Mouse (Mus musculus): ENCODE data around the gene Bcas3. TPM values are rescaled to one million over a fixed set of nuclear protein-coding genes. Genes with fewer than 3 reads are reported as not detected.

Gene Bcas3
- polyA plus RNA-seq, 1 experiment from 2014 or later = 30.6 TPM

DNA sequence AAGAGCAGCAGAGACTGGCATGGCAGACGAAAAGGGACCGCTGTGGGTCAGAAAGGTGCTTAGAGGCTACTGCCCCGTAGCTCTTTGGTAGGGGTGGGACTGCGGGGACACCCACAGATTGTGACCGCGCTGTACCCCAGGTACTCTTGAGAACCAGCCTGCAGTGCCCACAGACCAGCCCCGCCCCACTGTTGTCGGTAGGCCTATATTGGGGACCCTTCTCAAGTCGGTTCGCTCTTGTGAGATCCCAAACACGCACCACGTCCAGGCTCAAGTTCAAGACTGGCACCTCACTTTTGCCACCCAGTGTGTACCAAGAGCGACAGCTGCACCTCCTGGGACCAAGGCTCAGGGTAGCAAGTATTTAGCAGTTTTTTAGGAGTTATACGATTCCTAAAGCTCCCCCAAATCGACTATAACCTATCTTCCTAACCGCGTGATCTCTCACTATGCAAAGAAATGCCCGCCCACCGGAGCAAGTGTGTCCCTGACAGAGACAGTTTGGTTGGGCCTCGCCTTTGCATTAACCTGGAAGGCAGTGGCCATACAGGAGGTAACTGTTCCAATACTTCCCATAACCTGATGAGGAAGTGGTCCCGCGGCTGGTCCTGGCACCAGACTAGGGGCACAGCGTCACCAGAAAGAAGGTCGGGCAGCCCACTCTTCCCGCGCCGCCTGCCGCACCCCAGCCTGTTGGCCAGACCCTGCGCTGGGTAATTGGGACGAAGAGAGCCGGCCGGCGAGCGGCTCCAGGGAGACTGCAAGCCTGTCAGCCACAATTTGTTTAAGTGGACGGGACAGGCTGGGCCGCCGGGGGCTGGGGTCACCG is 475.9 kb downstream of the Bcas3 start:
- Histone ChIP-seq H3K27me3 (ENCODE audit: control insufficient read depth, insufficient read depth, low read length) (peaks cover 26% of the 10 kb centered on the region), H3K4me1 (ENCODE audit: control insufficient read depth, insufficient read depth, low read length) (peaks cover 49% of the 10 kb centered on the region), H3K4me2 (replicated peaks; ENCODE audit: low read depth, low read length) (peak overlapping the region; percentile 78), H3K27ac (ENCODE audit: low read depth, low read length) (peak overlapping the region; percentile 88), H3K4me3 (ENCODE audit: low read length) (peak overlapping the region; percentile 73), H3K36me3 (ENCODE audit: control insufficient read depth, insufficient read depth, low read length) (no peaks in the 10 kb centered on the region), H3K9me3 (ENCODE audit: control insufficient read depth, low read length) (no peaks in the 10 kb centered on the region), H3K9ac (ENCODE audit: low read depth, low read length) (peak overlapping the region; percentile 71)
- ATAC-seq (ENCODE audit: low FRiP score, low TSS enrichment) = no peak
- 11% methylated on average over 38 of the region's 38 CpGs for WGBS

DNA sequence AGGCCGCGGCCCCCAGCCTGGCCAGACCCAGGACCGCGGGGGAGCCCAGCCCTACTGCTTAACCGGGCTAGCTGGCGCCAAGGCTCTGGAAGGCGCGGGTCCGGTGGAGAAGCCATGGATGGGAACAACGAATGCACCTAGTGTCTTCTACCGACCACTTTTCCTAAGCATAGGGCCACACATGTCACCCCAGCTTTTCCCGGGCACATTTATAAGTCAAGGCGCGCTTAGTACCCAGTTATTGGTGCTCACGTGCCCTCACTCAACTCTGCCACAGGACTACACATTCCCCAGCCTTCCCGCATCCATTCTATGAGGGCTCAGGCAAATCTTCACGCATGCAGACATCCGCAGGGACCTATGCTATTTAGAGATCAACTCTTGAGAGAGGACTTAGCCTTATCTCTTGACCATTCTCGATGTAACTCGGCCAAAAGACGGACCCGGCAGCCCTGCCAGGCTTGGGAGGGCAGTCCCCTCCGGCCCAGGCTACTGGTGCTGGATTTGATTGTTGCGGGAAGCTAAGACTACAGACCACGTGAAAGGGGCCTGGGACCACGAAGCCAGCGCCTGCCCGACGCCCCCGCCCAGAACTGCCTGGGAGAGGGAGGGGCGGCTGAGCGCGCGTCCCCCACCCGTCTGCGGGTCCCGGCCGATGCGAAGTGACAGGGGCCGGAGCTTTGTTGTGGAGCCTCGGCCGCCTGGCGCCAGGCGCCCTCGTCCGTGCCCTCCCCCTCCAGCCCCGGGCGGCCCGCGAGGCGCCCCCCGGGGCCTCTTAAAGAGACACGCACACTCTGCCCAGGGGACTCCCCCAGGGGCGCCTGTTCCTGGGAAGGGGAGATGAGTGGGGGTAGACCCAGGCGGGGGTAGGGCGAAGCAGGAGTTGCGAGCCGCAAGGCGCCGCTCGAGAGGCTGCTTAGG is 476.8 kb downstream of the Bcas3 start:
- no peaks in the 10 kb centered on the region for H3K9me3 ChIP-seq (ENCODE audit: control insufficient read depth, low read length)
- H3K4me2 ChIP-seq (replicated peaks; ENCODE audit: low read depth, low read length) = peak overlapping the region; percentile 78
- ATAC-seq (ENCODE audit: low FRiP score, low TSS enrichment) = peak; percentile 17
- peaks cover 3% of the 10 kb centered on the region for H3K36me3 ChIP-seq (ENCODE audit: control insufficient read depth, insufficient read depth, low read length)
- H3K9ac ChIP-seq (ENCODE audit: low read depth, low read length) = peak overlapping the region; percentile 71
- peaks cover 29% of the 10 kb centered on the region for H3K27me3 ChIP-seq (ENCODE audit: control insufficient read depth, insufficient read depth, low read length)
- WGBS = 1% methylated on average over 59 of the region's 61 CpGs
- H3K4me3 ChIP-seq (ENCODE audit: low read length) = peak overlapping the region; percentile 73
- H3K27ac ChIP-seq (ENCODE audit: low read depth, low read length) = peak overlapping the region; percentile 88
- H3K4me1 ChIP-seq (ENCODE audit: control insufficient read depth, insufficient read depth, low read length) = peaks cover 47% of the 10 kb centered on the region

DNA sequence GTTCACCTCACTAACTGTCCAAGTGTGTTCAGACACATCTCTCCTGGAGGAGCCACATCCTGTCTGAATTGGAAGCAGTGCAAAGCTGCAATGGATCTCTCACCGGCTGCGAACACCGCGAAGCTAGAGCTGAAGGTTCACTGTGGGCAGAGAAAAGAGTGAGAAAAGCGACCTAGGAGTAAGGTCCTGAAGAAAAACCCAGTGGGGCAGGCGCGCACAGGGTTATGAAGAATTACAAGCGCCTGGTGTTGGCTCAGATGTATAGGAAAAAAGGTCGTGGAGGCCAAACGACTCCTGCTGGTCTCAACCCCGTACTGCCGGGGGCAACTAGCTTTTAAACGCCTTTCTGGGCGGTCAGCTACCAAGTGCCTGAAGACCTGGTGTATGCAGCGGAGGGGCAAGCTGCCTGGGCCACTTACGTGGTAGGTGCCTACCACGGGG is 478.0 kb downstream of the Bcas3 start:
- H3K4me1 ChIP-seq (ENCODE audit: control insufficient read depth, insufficient read depth, low read length) = peaks cover 36% of the 10 kb centered on the region
- peaks cover 11% of the 10 kb centered on the region for H3K36me3 ChIP-seq (ENCODE audit: control insufficient read depth, insufficient read depth, low read length)
- H3K9ac ChIP-seq (ENCODE audit: low read depth, low read length) = peak overlapping the region; percentile 71
- 3% methylated on average over 17 of the region's 17 CpGs for WGBS
- H3K9me3 ChIP-seq (ENCODE audit: control insufficient read depth, low read length) = no peaks in the 10 kb centered on the region
- H3K4me3 ChIP-seq (ENCODE audit: low read length) = peak overlapping the region; percentile 73
- H3K27me3 ChIP-seq (ENCODE audit: control insufficient read depth, insufficient read depth, low read length) = peaks cover 38% of the 10 kb centered on the region
- H3K27ac ChIP-seq (ENCODE audit: low read depth, low read length) = peak overlapping the region; percentile 88
- ATAC-seq (ENCODE audit: low FRiP score, low TSS enrichment) = no peak
- H3K4me2 ChIP-seq (replicated peaks; ENCODE audit: low read depth, low read length) = peak overlapping the region; percentile 78

DNA sequence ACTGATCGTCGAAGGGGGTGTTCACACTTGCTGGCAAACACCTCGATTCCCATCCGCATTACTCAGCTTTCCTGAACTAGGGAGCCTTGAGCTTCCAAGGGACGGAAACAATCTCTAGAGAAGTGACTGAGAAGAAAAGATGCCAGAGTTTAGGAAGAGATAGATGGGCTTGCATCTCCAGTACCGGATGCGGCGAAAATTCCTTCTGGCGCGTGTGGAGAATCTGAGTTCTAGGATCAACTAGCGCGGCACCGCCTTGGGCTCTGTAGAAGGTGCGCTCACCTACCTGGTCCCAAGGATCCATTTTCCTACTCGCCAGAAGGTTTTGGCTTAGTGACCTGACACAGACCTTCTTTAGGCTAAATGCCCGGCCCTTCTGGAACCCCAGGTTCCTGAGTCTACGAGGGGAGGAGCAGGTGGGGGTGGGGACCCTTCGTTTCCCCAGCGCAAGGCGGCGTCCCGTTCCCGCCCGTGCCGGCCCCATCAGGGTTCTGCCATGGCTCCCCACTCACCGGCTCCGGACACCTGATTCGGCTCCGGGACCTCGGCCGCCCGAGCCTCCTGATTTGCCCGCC is 478.8 kb downstream of the Bcas3 start:
- peaks cover 14% of the 10 kb centered on the region for H3K36me3 ChIP-seq (ENCODE audit: control insufficient read depth, insufficient read depth, low read length)
- H3K4me2 ChIP-seq (replicated peaks; ENCODE audit: low read depth, low read length) = peak overlapping the region; percentile 78
- ATAC-seq (ENCODE audit: low FRiP score, low TSS enrichment) = no peak
- H3K27me3 ChIP-seq (ENCODE audit: control insufficient read depth, insufficient read depth, low read length) = peaks cover 42% of the 10 kb centered on the region; the same call in 1 of the 2 replicates
- peak overlapping the region; percentile 71 for H3K9ac ChIP-seq (ENCODE audit: low read depth, low read length)
- under 1% methylated on average over 33 of the region's 33 CpGs for WGBS
- peaks cover 29% of the 10 kb centered on the region for H3K4me1 ChIP-seq (ENCODE audit: control insufficient read depth, insufficient read depth, low read length)
- peak overlapping the region; percentile 88 for H3K27ac ChIP-seq (ENCODE audit: low read depth, low read length)
- peak overlapping the region; percentile 73 for H3K4me3 ChIP-seq (ENCODE audit: low read length)
- no peaks in the 10 kb centered on the region for H3K9me3 ChIP-seq (ENCODE audit: control insufficient read depth, low read length)

DNA sequence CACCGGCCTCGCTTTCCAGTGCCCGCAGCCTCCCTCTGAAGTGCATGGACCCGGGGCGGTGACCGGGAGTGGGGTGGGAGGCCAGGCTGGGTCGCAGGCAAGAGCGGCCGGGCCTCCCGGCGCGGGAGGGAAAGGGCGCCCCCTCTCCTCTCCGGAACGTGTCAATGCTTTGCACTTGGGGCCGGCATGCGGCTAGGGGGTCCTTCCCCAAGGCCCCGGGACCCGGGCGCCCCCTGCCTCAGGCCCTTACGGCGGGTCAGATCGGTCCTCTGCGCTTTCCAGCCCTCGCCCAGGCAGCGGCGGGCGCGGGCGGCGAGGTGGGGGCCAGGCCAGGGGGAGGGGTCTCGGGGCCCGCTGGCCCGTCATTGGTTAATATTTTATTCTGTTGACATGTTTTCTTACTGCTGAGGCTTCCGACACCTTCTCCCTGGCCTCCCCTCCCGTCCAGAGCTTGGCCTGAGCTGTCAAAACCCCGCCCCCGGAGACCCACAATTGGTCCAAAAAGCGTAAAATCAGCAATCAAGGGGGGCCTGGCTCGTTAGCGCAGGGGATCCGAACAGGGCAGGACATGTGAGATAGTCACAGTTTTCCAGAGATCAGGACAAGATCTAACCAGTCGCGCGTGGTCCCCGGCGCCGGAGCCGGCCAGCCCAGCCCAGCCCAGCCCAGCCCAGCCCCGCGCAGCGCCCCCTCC is 479.4 kb downstream of the Bcas3 start, which contains the start of gene Tbx2:
Gene Tbx2, plus strand, starts transcription at position 321 of the 694 bp plus-strand sequence.
- ATAC-seq (ENCODE audit: low FRiP score, low TSS enrichment) = peak; percentile 88
- H3K9me3 ChIP-seq (ENCODE audit: control insufficient read depth, low read length) = no peaks in the 10 kb centered on the region
- peak within 1 kb of the TSS; percentile 78 for H3K4me2 ChIP-seq (replicated peaks; ENCODE audit: low read depth, low read length)
- H3K9ac ChIP-seq (ENCODE audit: low read depth, low read length) = peak within 1 kb of the TSS; percentile 97
- peaks cover 17% of the 10 kb centered on the region for H3K36me3 ChIP-seq (ENCODE audit: control insufficient read depth, insufficient read depth, low read length)
- peak within 1 kb of the TSS; percentile 88 for H3K27ac ChIP-seq (ENCODE audit: low read depth, low read length)
- WGBS = under 1% methylated on average over 40 of the region's 52 CpGs
- peaks cover 25% of the 10 kb centered on the region for H3K4me1 ChIP-seq (ENCODE audit: control insufficient read depth, insufficient read depth, low read length)
- peaks cover 42% of the 10 kb centered on the region; the same call in 1 of the 2 replicates for H3K27me3 ChIP-seq (ENCODE audit: control insufficient read depth, insufficient read depth, low read length)
- peak within 1 kb of the TSS; percentile 73 for H3K4me3 ChIP-seq (ENCODE audit: low read length)

DNA sequence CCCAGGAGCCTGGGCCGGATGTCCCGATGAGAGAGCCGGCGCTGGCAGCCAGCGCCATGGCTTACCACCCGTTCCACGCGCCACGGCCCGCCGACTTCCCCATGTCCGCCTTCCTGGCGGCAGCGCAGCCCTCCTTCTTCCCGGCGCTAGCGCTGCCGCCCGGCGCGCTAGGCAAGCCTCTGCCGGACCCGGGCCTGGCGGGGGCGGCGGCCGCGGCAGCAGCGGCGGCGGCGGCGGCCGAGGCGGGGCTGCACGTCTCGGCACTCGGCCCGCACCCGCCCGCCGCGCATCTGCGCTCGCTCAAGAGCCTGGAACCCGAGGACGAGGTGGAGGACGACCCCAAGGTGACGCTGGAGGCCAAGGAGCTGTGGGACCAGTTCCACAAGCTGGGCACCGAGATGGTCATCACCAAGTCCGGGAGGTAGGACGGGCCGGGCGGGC is 480.1 kb downstream of the Bcas3 start:
- Histone ChIP-seq H3K9ac (ENCODE audit: low read depth, low read length) (peak overlapping the region; percentile 97), H3K4me1 (ENCODE audit: control insufficient read depth, insufficient read depth, low read length) (peaks cover 25% of the 10 kb centered on the region), H3K4me3 (ENCODE audit: low read length) (peak overlapping the region; percentile 73), H3K4me2 (replicated peaks; ENCODE audit: low read depth, low read length) (peak overlapping the region; percentile 78), H3K27me3 (ENCODE audit: control insufficient read depth, insufficient read depth, low read length) (peaks cover 41% of the 10 kb centered on the region; the same call in 1 of the 2 replicates), H3K27ac (ENCODE audit: low read depth, low read length) (peak overlapping the region; percentile 88), H3K9me3 (ENCODE audit: control insufficient read depth, low read length) (no peaks in the 10 kb centered on the region), H3K36me3 (ENCODE audit: control insufficient read depth, insufficient read depth, low read length) (peaks cover 25% of the 10 kb centered on the region)
- WGBS = 0% methylated on average over 30 of the region's 54 CpGs
- ATAC-seq (ENCODE audit: low FRiP score, low TSS enrichment) = no peak

DNA sequence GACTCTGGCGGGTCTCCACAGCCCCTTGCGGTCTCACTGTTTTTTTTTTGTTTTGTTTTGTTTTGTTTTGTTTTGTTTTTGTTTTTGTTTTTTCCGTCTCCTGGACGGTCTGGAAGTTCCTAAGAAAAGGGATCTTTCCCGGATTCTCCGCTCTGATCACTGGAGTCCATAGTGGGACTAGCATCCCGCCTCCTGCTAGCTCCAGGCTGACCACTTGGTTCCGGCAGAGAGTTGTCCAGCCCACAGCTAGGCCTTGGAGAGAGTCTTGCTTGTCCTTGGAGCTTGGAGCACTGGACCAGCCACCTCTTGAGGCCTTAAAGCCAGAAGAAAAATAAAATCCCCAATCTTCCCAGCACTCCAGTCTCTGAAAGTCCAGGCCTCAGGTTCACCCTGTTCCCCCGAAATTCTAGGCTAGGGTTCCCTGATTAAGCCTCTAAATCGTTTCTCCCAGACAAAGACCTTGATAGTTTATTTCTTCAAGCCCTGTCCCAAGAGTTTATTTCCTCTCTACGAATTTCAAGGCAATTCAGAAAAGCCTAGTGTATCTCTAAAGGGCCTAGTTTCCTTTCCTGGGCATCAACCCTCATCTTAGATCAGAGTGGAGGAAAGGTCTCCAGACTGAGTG is 480.9 kb downstream of the Bcas3 start:
- 2% methylated on average over 11 of the region's 11 CpGs for WGBS
- H3K4me2 ChIP-seq (replicated peaks; ENCODE audit: low read depth, low read length) = peak overlapping the region; percentile 78
- peaks cover 39% of the 10 kb centered on the region; the same call in 1 of the 2 replicates for H3K27me3 ChIP-seq (ENCODE audit: control insufficient read depth, insufficient read depth, low read length)
- H3K36me3 ChIP-seq (ENCODE audit: control insufficient read depth, insufficient read depth, low read length) = peaks cover 30% of the 10 kb centered on the region
- peak overlapping the region; percentile 97 for H3K9ac ChIP-seq (ENCODE audit: low read depth, low read length)
- H3K4me3 ChIP-seq (ENCODE audit: low read length) = peak overlapping the region; percentile 73
- H3K9me3 ChIP-seq (ENCODE audit: control insufficient read depth, low read length) = no peaks in the 10 kb centered on the region
- peaks cover 21% of the 10 kb centered on the region for H3K4me1 ChIP-seq (ENCODE audit: control insufficient read depth, insufficient read depth, low read length)
- ATAC-seq (ENCODE audit: low FRiP score, low TSS enrichment) = no peak
- H3K27ac ChIP-seq (ENCODE audit: low read depth, low read length) = peak overlapping the region; percentile 88

Measured in kidney, embryonic 14.5 days (tissue).